Mouse (Mus musculus) neural tube, embryonic 15.5 days (tissue): ENCODE results near the gene Gfm2. TPM values are rescaled to one million over a fixed set of nuclear protein-coding genes. Genes with fewer than 3 reads are reported as not detected.
"Not testable (repeated sequence)": the region's sequence is repeated elsewhere in the genome, so short reads cannot be mapped to it uniquely, and the experiment has no call there.

Source experiments
- ATAC-seq: fragments of 200-750 bp; cut with Nextera tagmentation; 2 replicates; pipeline ENCODE4 v1.8.0; 2017; ENCODE audit warnings: mild to moderate bottlenecking, moderate TSS enrichment, moderate library complexity; ENCODE audit not compliant: low FRiP score
- H3K27ac ChIP-seq: fragments of 300-500 bp; sonication (generic); replicated peaks from 2 replicates; pipeline ENCODE4 v1.5.1; 2015; ENCODE audit warnings: mild to moderate bottlenecking, inconsistent platforms
- H3K27me3 ChIP-seq: fragments of 300-500 bp; sonication (generic); replicated peaks from 2 replicates; pipeline ENCODE4 v1.6.1; 2015; ENCODE audit warnings: inconsistent platforms
- H3K36me3 ChIP-seq: fragments of 300-500 bp; sonication (generic); 2 replicates; pipeline ENCODE4 v1.6.1; 2015; ENCODE audit warnings: inconsistent platforms
- H3K4me1 ChIP-seq: fragments of 300-500 bp; sonication (generic); 2 replicates; pipeline ENCODE4 v1.6.1; 2015; ENCODE audit warnings: inconsistent platforms
- H3K4me2 ChIP-seq: fragments of 300-500 bp; sonication (generic); 2 replicates; pipeline ENCODE4 v1.6.1; 2015; ENCODE audit warnings: inconsistent platforms, mild to moderate bottlenecking, moderate library complexity
- H3K4me3 ChIP-seq: fragments of 300-500 bp; sonication (generic); replicated peaks from 2 replicates; pipeline ENCODE4 v1.5.1; 2015; ENCODE audit warnings: mild to moderate bottlenecking, inconsistent platforms
- H3K9ac ChIP-seq: fragments of 300-500 bp; sonication (generic); replicated peaks from 2 replicates; pipeline ENCODE4 v1.6.1; 2015; ENCODE audit warnings: mild to moderate bottlenecking, inconsistent platforms
- H3K9me3 ChIP-seq: fragments of 300-500 bp; sonication (generic); replicated peaks from 2 replicates; pipeline ENCODE4 v1.6.1; 2016; ENCODE audit warnings: inconsistent platforms
- WGBS: fragments of 180-500 bp; shearing (Covaris S2); methylation state at CpG from one replicate; pipeline ENCODE4 v1.1.7; 2015; ENCODE audit warnings: mixed read lengths; 5-methylcytosine and 5-hydroxymethylcytosine counted together
- polyA plus RNA-seq: library from polyadenylated mRNA; unstranded; fragments of >200 nt; fragmentation: Nextera tagmentation; extraction: Ambion mirVana; gene quantifications from 2 replicates; pipeline ENCODE4 v1.2.1, GENCODE M21; 2015

Gene Gfm2
- polyA plus RNA-seq: 34.2 and 34.3 TPM in 2 replicates

- Histone ChIP-seq H3K9ac (peak within 1 kb of the TSS; percentile 94), H3K27ac (peak within 1 kb of the TSS; percentile 94), H3K9me3 (no peaks in the 10 kb centered on the region), H3K4me2 (peak within 1 kb of the TSS; percentile 66), H3K4me3 (peak within 1 kb of the TSS; percentile 78), H3K27me3 (no peaks in the 10 kb centered on the region), H3K4me1 (peaks cover 13% of the 10 kb centered on the region), H3K36me3 (peaks cover 22% of the 10 kb centered on the region)
- ATAC-seq: peak; percentile 98
- WGBS: under 1% methylated on average over 57 of the region's 57 CpGs
Observed at GRCm38 (mm10) chr13:97137466-97138400, at the start of gene Gfm2, which contains the start of gene Nsa2. TSS of gene Gfm2 (plus strand) at chr13:97137937. TSS of gene Nsa2 (minus strand) at chr13:97137937.

GRCm38 (mm10) chr13:97088183-97088582 is 49.6 kb upstream of the Gfm2 start:
- no peaks in the 10 kb centered on the region for H3K9me3 ChIP-seq
- H3K4me1 ChIP-seq: no peaks in the 10 kb centered on the region

GRCm38 (mm10) chr13:97095726-97096125 is 42.0 kb upstream of the Gfm2 start:
- H3K4me1 ChIP-seq: no peaks in the 10 kb centered on the region
- H3K9ac ChIP-seq: no peak overlapping the region
- no peaks in the 10 kb centered on the region for H3K9me3 ChIP-seq
- no peak for ATAC-seq
- no peak overlapping the region for H3K4me2 ChIP-seq
- H3K27me3 ChIP-seq: no peaks in the 10 kb centered on the region
- peaks cover 20% of the 10 kb centered on the region for H3K36me3 ChIP-seq
- 94% methylated on average over 4 of the region's 4 CpGs for WGBS
- H3K27ac ChIP-seq: no peak overlapping the region
- H3K4me3 ChIP-seq: no peak overlapping the region

More at GRCm38 (mm10) chr13:97088183-97088582, 49.6 kb upstream of the Gfm2 start:
- ATAC-seq: no peak
- Histone ChIP-seq H3K9ac (no peak overlapping the region), H3K27me3 (no peaks in the 10 kb centered on the region), H3K4me2 (no peak overlapping the region), H3K27ac (no peak overlapping the region), H3K4me3 (no peak overlapping the region), H3K36me3 (no peaks in the 10 kb centered on the region)
- 69% methylated on average over 3 of the region's 3 CpGs for WGBS

- WGBS: 80% methylated on average over 22 of the region's 22 CpGs
- peak; percentile 47; the same call in 1 of the 2 replicates for ATAC-seq
Observed at GRCm38 (mm10) chr13:97099187-97099852, 38.4 kb upstream of the Gfm2 start, which contains the start of gene Gm6169. TSS of gene Gm6169 (minus strand) at chr13:97099237.

GRCm38 (mm10) chr13:97104996-97105395 is 32.7 kb upstream of the Gfm2 start:
- no peaks in the 10 kb centered on the region for H3K4me1 ChIP-seq
- H3K4me3 ChIP-seq: no peak overlapping the region
- no peaks in the 10 kb centered on the region for H3K9me3 ChIP-seq
- no peak overlapping the region for H3K27ac ChIP-seq
- no peak overlapping the region for H3K9ac ChIP-seq
- 71% methylated on average over 7 of the region's 7 CpGs for WGBS
- no peak for ATAC-seq
- H3K36me3 ChIP-seq: peaks cover 17% of the 10 kb centered on the region
- H3K27me3 ChIP-seq: no peaks in the 10 kb centered on the region
- no peak overlapping the region for H3K4me2 ChIP-seq

More at GRCm38 (mm10) chr13:97099187-97099852, 38.4 kb upstream of the Gfm2 start, which contains the start of gene Gm6169:
- no peak within 1 kb of the TSS for H3K4me2 ChIP-seq
- H3K27me3 ChIP-seq: no peaks in the 10 kb centered on the region
- H3K4me3 ChIP-seq: no peak within 1 kb of the TSS
- peaks cover 11% of the 10 kb centered on the region for H3K36me3 ChIP-seq
- H3K9ac ChIP-seq: no peak within 1 kb of the TSS
- no peak within 1 kb of the TSS for H3K27ac ChIP-seq
- no peaks in the 10 kb centered on the region for H3K4me1 ChIP-seq
- H3K9me3 ChIP-seq: no peaks in the 10 kb centered on the region

GRCm38 (mm10) chr13:97107721-97108120 is 30.0 kb upstream of the Gfm2 start:
- not testable (repeated sequence) for H3K9ac ChIP-seq, H3K4me3 ChIP-seq, H3K27ac ChIP-seq, ATAC-seq, H3K27me3 ChIP-seq, H3K4me2 ChIP-seq, H3K9me3 ChIP-seq, H3K4me1 ChIP-seq
- WGBS: 94% methylated on average over 4 of the region's 4 CpGs
- H3K36me3 ChIP-seq: peaks cover 29% of the 10 kb centered on the region

GRCm38 (mm10) chr13:97109046-97109445 is 28.7 kb upstream of the Gfm2 start:
- ATAC-seq: no peak
- WGBS: 86% methylated on average over 4 of the region's 4 CpGs

GRCm38 (mm10) chr13:97121341-97121740 is 16.4 kb upstream of the Gfm2 start:
- H3K27me3 ChIP-seq: no peaks in the 10 kb centered on the region
- H3K4me3 ChIP-seq: no peak overlapping the region
- peaks cover 67% of the 10 kb centered on the region for H3K36me3 ChIP-seq
- no peak overlapping the region for H3K9ac ChIP-seq
- H3K9me3 ChIP-seq: no peaks in the 10 kb centered on the region
- no peaks in the 10 kb centered on the region for H3K4me1 ChIP-seq
- no peak overlapping the region for H3K4me2 ChIP-seq
- ATAC-seq: no peak
- 84% methylated on average over 3 of the region's 3 CpGs for WGBS
- H3K27ac ChIP-seq: no peak overlapping the region

More at GRCm38 (mm10) chr13:97109046-97109445, 28.7 kb upstream of the Gfm2 start:
- Histone ChIP-seq H3K27ac (no peak overlapping the region), H3K36me3 (peaks cover 34% of the 10 kb centered on the region), H3K4me2 (no peak overlapping the region), H3K9me3 (no peaks in the 10 kb centered on the region), H3K4me3 (no peak overlapping the region), H3K9ac (no peak overlapping the region), H3K4me1 (no peaks in the 10 kb centered on the region), H3K27me3 (no peaks in the 10 kb centered on the region)

GRCm38 (mm10) chr13:97129654-97130053 is 8.1 kb upstream of the Gfm2 start:
- ATAC-seq, H3K4me3 ChIP-seq, H3K27ac ChIP-seq, H3K4me2 ChIP-seq, H3K9ac ChIP-seq, H3K27me3 ChIP-seq, H3K4me1 ChIP-seq, H3K9me3 ChIP-seq: not testable (repeated sequence)
- WGBS: 88% methylated on average over 3 of the region's 4 CpGs
- H3K36me3 ChIP-seq: peaks cover 35% of the 10 kb centered on the region

GRCm38 (mm10) chr13:97130413-97130812 is 7.3 kb upstream of the Gfm2 start:
- not testable (repeated sequence) for H3K4me1 ChIP-seq, H3K4me2 ChIP-seq, H3K27ac ChIP-seq, H3K9ac ChIP-seq, H3K27me3 ChIP-seq, H3K4me3 ChIP-seq, H3K9me3 ChIP-seq, ATAC-seq
- no CpG with 5 or more reads among the region's 2 CpGs for WGBS
- H3K36me3 ChIP-seq: peaks cover 35% of the 10 kb centered on the region

GRCm38 (mm10) chr13:97138404-97138931 is 731 bp downstream of the Gfm2 start:
- Histone ChIP-seq H3K4me2 (peak overlapping the region; percentile 66), H3K27ac (peak overlapping the region; percentile 94), H3K4me1 (peaks cover 13% of the 10 kb centered on the region), H3K9ac (peak overlapping the region; percentile 94), H3K4me3 (peak overlapping the region; percentile 78), H3K36me3 (peaks cover 24% of the 10 kb centered on the region)
- peak; percentile 27; the same call in 1 of the 2 replicates for ATAC-seq
- H3K9me3 ChIP-seq, H3K27me3 ChIP-seq: not testable (repeated sequence)
- WGBS: 30% methylated on average over 8 of the region's 8 CpGs
